Mouse (Mus musculus): ENCODE results near the gene Napepld. TPM values are rescaled to one million over a fixed set of nuclear protein-coding genes. Genes with fewer than 3 reads are reported as not detected.

Gene Napepld
- polyA plus RNA-seq, 1 experiment from 2014 or later, result 4.7 TPM

- H3K4me2 ChIP-seq, result no peak overlapping the region
- no peak overlapping the region for H3K9ac ChIP-seq
- H3K27me3 ChIP-seq (replicated peaks), result no peaks in the 10 kb centered on the region
- 85% methylated on average over 9 of the region's 9 CpGs for WGBS
- no peaks in the 10 kb centered on the region for H3K9me3 ChIP-seq
- peaks cover 29% of the 10 kb centered on the region for H3K4me1 ChIP-seq
- ATAC-seq (ENCODE audit: extremely low read depth, insufficient number of reproducible peaks, low FRiP score, low TSS enrichment), result no peak
- H3K4me3 ChIP-seq, result no peak overlapping the region
- H3K36me3 ChIP-seq, result no peaks in the 10 kb centered on the region
- no peak overlapping the region for H3K27ac ChIP-seq (replicated peaks)
These were observed 17.4 kb downstream of the Napepld start for GRCm38 (mm10) chr5:21683811-21684210.

- no peaks in the 10 kb centered on the region for H3K9me3 ChIP-seq
- H3K36me3 ChIP-seq, result peaks cover 7% of the 10 kb centered on the region; the same call in 1 of the 2 replicates
- no peak overlapping the region for H3K4me3 ChIP-seq
- H3K27me3 ChIP-seq (replicated peaks), result no peaks in the 10 kb centered on the region
- peak overlapping the region; percentile 8 for H3K9ac ChIP-seq
- peaks cover 18% of the 10 kb centered on the region for H3K4me1 ChIP-seq
- 63% methylated on average over 5 of the region's 5 CpGs for WGBS
- H3K27ac ChIP-seq (replicated peaks), result peak overlapping the region; percentile 10; the same call in 1 of the 2 replicates
- no peak for ATAC-seq (ENCODE audit: extremely low read depth, insufficient number of reproducible peaks, low FRiP score, low TSS enrichment)
- 0 out of 2 replicates have a peak overlapping the region, but pooled peaks have one; percentile 3 for H3K4me2 ChIP-seq
These were observed 20.3 kb downstream of the Napepld start for GRCm38 (mm10) chr5:21680940-21681339.

DNA sequence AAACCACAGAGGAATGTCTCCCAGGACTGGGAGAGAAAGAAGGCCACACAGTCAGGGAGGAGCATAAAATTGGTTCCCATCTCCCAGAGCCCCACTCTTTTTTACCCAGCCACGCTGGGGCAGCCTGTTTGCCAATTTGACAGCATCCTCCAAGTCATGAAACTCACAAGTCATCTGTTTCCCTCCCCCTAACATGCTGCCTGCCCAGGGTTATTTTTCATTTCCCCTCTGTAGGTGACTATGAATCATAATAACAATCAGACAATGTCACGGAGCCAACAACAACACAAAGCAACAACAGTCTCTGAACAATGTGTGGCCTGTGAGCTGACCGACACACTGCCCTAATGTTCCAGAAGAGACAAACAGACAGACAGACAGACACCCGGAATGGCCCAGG lies 21.2 kb downstream of the Napepld start:
- WGBS, result 77% methylated on average over 4 of the region's 4 CpGs
- H3K9me3 ChIP-seq, result no peaks in the 10 kb centered on the region
- no peak for ATAC-seq (ENCODE audit: extremely low read depth, insufficient number of reproducible peaks, low FRiP score, low TSS enrichment)

DNA sequence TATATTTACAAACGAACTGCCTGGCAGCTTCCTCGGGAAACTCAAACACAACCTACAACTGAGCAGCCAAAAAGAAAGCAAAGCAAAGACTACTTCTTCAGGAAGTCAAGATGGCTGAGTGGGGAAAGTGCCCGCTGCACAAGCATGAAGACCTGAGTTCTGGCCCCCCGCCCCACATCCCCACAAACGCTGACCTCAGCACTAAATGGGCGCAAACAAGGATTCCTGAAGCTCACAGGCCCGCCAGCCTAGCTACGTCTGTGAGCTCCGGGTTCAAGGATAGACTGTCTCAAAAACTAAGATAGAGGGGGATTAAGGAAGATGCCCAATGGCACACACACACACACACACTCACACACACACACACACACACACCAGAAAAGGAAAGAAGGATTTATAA lies 22.8 kb downstream of the Napepld start:
- 90% methylated on average over 9 of the region's 9 CpGs for WGBS
- no peak overlapping the region for H3K9ac ChIP-seq
- H3K27ac ChIP-seq (replicated peaks), result no peak overlapping the region
- no peak overlapping the region for H3K4me3 ChIP-seq
- no peaks in the 10 kb centered on the region for H3K27me3 ChIP-seq (replicated peaks)
- peaks cover 28% of the 10 kb centered on the region for H3K4me1 ChIP-seq
- peaks cover 15% of the 10 kb centered on the region for H3K36me3 ChIP-seq
- no peak overlapping the region for H3K4me2 ChIP-seq
- ATAC-seq (ENCODE audit: extremely low read depth, insufficient number of reproducible peaks, low FRiP score, low TSS enrichment), result no peak
- no peaks in the 10 kb centered on the region for H3K9me3 ChIP-seq

More for the DNA sequence above, 21.2 kb downstream of the Napepld start:
- Histone ChIP-seq H3K36me3 (peaks cover 15% of the 10 kb centered on the region), H3K27me3 (replicated peaks) (no peaks in the 10 kb centered on the region), H3K4me3 (no peak overlapping the region), H3K27ac (replicated peaks) (no peak overlapping the region), H3K9ac (no peak overlapping the region), H3K4me2 (no peak overlapping the region), H3K4me1 (peaks cover 19% of the 10 kb centered on the region)

DNA sequence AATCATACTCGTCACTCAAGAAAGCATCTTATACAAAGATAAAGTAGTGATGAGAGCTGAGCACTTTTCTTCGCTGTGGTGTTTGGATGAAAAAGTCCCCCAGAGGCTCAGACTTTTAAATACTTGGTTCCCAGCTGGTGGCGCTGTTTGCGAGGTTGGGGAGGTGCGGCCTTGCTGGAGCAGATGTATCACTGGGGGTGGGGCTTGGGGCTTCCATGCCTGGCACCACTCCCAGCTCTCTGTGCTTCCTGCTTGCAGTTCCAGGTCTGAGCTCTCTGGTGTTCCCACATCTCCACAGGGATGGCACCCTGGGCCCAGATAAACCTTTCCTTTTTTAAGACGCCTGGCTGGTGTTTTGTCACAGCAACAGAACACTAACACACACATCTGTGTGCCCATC lies 23.3 kb downstream of the Napepld start:
- Histone ChIP-seq H3K9ac (no peak overlapping the region), H3K27ac (replicated peaks) (no peak overlapping the region), H3K9me3 (no peaks in the 10 kb centered on the region), H3K4me3 (no peak overlapping the region), H3K27me3 (replicated peaks) (no peaks in the 10 kb centered on the region), H3K36me3 (peaks cover 15% of the 10 kb centered on the region), H3K4me1 (peaks cover 33% of the 10 kb centered on the region), H3K4me2 (no peak overlapping the region)
- no peak for ATAC-seq (ENCODE audit: extremely low read depth, insufficient number of reproducible peaks, low FRiP score, low TSS enrichment)
- 86% methylated on average over 6 of the region's 6 CpGs for WGBS

DNA sequence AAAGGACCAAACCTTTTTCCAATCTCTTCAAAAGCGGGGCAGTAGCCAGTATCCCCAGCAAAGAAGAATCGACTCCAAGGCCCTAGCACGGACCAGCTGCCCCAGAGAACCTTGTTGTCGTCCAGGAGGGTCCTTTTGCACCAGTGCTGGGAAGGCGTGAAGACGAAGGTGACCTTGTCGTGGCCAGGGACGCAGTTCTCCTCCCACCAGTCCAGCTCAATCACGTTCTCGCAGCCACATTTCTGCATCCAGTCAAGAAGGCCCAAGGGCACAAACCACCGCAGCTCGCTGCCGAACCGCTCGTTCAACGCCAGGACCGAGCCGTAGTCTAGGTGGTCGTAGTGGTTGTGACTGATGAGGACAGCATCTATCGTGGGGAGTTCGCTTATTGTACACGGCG lies 25.7 kb downstream of the Napepld start:
- WGBS, result 87% methylated on average over 23 of the region's 23 CpGs
- no peak overlapping the region for H3K9ac ChIP-seq
- H3K27me3 ChIP-seq (replicated peaks), result no peaks in the 10 kb centered on the region
- no peaks in the 10 kb centered on the region for H3K9me3 ChIP-seq
- H3K36me3 ChIP-seq, result peaks cover 15% of the 10 kb centered on the region
- no peak overlapping the region for H3K4me3 ChIP-seq
- ATAC-seq (ENCODE audit: extremely low read depth, insufficient number of reproducible peaks, low FRiP score, low TSS enrichment), result no peak
- no peak overlapping the region for H3K4me2 ChIP-seq
- no peak overlapping the region for H3K27ac ChIP-seq (replicated peaks)
- peaks cover 22% of the 10 kb centered on the region for H3K4me1 ChIP-seq

- Histone ChIP-seq H3K4me2 (no peak overlapping the region), H3K9me3 (no peaks in the 10 kb centered on the region), H3K36me3 (peaks cover 15% of the 10 kb centered on the region), H3K4me3 (no peak overlapping the region), H3K9ac (no peak overlapping the region), H3K4me1 (peaks cover 20% of the 10 kb centered on the region), H3K27ac (replicated peaks) (no peak overlapping the region), H3K27me3 (replicated peaks) (no peaks in the 10 kb centered on the region)
- ATAC-seq (ENCODE audit: extremely low read depth, insufficient number of reproducible peaks, low FRiP score, low TSS enrichment), result no peak
- 63% methylated on average over 12 of the region's 12 CpGs for WGBS
These were observed 26.2 kb downstream of the Napepld start for GRCm38 (mm10) chr5:21675019-21675418.

DNA sequence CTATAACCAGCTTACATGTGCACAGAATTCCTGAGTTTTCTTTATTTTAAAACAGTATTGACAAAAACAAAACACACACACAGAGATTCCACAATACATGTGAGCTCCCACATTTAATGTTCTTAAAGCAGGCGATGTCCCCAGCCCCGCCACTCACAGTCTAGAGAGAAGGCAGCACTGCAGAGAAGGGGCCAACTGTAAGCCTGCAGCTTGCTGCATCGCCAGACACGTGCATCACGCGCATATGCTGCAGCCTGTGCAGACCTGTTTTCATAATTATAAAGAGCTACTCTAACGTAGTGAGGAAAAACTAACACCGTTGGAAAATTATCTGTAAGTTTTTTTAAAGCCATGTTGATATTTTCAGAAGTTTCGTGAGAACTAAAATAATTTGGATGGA lies 27.5 kb downstream of the Napepld start:
- 77% methylated on average over 9 of the region's 9 CpGs for WGBS
- H3K36me3 ChIP-seq, result peaks cover 15% of the 10 kb centered on the region
- no peaks in the 10 kb centered on the region for H3K27me3 ChIP-seq (replicated peaks)
- H3K9ac ChIP-seq, result no peak overlapping the region
- H3K4me2 ChIP-seq, result peak overlapping the region; percentile 51
- peaks cover 16% of the 10 kb centered on the region for H3K4me1 ChIP-seq
- no peak overlapping the region for H3K4me3 ChIP-seq
- no peak for ATAC-seq (ENCODE audit: extremely low read depth, insufficient number of reproducible peaks, low FRiP score, low TSS enrichment)
- no peak overlapping the region for H3K27ac ChIP-seq (replicated peaks)
- H3K9me3 ChIP-seq, result no peaks in the 10 kb centered on the region

GRCm38 (mm10) chr5:21672812-21673635 lies 28.2 kb downstream of the Napepld start:
- Histone ChIP-seq H3K27me3 (replicated peaks) (no peaks in the 10 kb centered on the region), H3K9me3 (no peaks in the 10 kb centered on the region), H3K4me2 (peak overlapping the region; percentile 51), H3K36me3 (peaks cover 15% of the 10 kb centered on the region), H3K4me3 (peak overlapping the region; percentile 26), H3K4me1 (peaks cover 16% of the 10 kb centered on the region), H3K27ac (replicated peaks) (peak overlapping the region; percentile 29; the same call in 1 of the 2 replicates), H3K9ac (no peak overlapping the region)
- 44% methylated on average over 23 of the region's 23 CpGs for WGBS
- ATAC-seq (ENCODE audit: extremely low read depth, insufficient number of reproducible peaks, low FRiP score, low TSS enrichment), result peak; percentile 64; the same call in 1 of the 2 replicates

- H3K4me3 ChIP-seq, result no peak overlapping the region
- no peak overlapping the region for H3K9ac ChIP-seq
- no peak overlapping the region for H3K27ac ChIP-seq (replicated peaks)
- no peaks in the 10 kb centered on the region for H3K27me3 ChIP-seq (replicated peaks)
- no peak for ATAC-seq (ENCODE audit: extremely low read depth, insufficient number of reproducible peaks, low FRiP score, low TSS enrichment)
- H3K4me1 ChIP-seq, result peaks cover 13% of the 10 kb centered on the region; the same call in 1 of the 2 replicates
- H3K36me3 ChIP-seq, result no peaks in the 10 kb centered on the region; the same call in 1 of the 2 replicates
- no peaks in the 10 kb centered on the region for H3K9me3 ChIP-seq
- H3K4me2 ChIP-seq, result no peak overlapping the region
- 92% methylated on average over 2 of the region's 2 CpGs for WGBS
These were observed 31.9 kb downstream of the Napepld start for GRCm38 (mm10) chr5:21669307-21669706.

- 0 out of 2 replicates have a peak, but pooled peaks cover 4% of the 10 kb centered on the region for H3K4me1 ChIP-seq
- no peak overlapping the region for H3K9ac ChIP-seq
- ATAC-seq (ENCODE audit: extremely low read depth, insufficient number of reproducible peaks, low FRiP score, low TSS enrichment), result no peak
- H3K4me2 ChIP-seq, result no peak overlapping the region
- no peak overlapping the region for H3K4me3 ChIP-seq
- H3K27me3 ChIP-seq (replicated peaks), result no peaks in the 10 kb centered on the region
- WGBS, result 53% methylated on average over 8 of the region's 8 CpGs
- peaks cover 14% of the 10 kb centered on the region for H3K36me3 ChIP-seq
- no peak overlapping the region for H3K27ac ChIP-seq (replicated peaks)
- no peaks in the 10 kb centered on the region for H3K9me3 ChIP-seq
These were observed 33.7 kb downstream of the Napepld start for GRCm38 (mm10) chr5:21667191-21668137.
